ENCODE assay signal across 17 mouse cellular contexts in the genomic region with DNA sequence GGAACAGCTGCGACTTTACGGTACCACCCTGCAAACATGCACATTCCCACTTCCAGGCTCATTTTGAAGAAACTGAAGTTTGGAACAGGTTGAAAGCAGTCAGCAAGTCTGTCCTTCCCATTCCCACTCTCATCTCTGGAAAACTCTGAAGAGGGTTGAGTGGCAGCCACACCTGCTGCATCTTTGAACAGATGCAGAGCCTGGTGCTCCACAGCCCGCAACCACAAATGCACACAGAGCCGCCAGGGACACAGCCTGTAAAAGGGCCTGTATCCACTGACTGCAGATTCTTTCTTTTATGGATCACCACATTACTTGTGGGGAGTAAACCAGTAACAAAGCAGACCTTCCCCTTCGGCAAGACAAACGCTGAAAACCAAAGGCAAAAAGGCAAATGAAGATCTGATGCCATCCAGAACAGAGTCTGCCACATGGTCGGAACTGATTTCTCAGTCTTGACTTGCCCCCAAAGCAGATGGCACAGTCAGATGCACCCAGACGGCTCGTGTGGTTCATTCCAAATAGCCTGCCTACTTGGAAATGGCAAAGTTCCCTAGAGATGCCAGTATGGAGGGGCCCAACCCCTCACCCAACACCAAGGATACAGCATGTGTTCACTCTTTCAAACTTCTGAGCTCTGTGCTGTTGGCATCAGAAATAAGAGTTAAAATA.
DNase-seq lines count a peak whose midpoint lies in the region; ATAC-seq and TF ChIP-seq lines count a peak whose summit lies in the region.
"Had no signal": no experiment of that assay in that cellular context is flagged by ENCODE, and none has a peak within 500 bp of the region (broad histone marks: within the 10 kb centered on the region; RNA-seq: fewer than 3 reads in every experiment).

No protein-coding gene starts in this region.

- no peak for TF ChIP-seq EP300 in lung, postnatal 0 days (IDR thresholded peaks at IDR 0.05)

- no peak overlapping the region for H3K9ac ChIP-seq in hindbrain, postnatal 0 days (replicated peaks; ENCODE audit: low read length)
- no peak overlapping the region for H3K9ac ChIP-seq in hindbrain, embryonic 13.5 days
- no peak overlapping the region for H3K9ac ChIP-seq in lung, postnatal 0 days (replicated peaks; ENCODE audit: low read depth)
- H3K9ac ChIP-seq: kidney, embryonic 15.5 days; liver, embryonic 13.5 days; midbrain, embryonic 12.5 days; neural tube, embryonic 12.5 days; stomach, embryonic 15.5 days had no signal

- H3K27me3 ChIP-seq in hindbrain, postnatal 0 days (ENCODE audit: insufficient read depth, low read length), result no peaks in the 10 kb centered on the region
- no peaks in the 10 kb centered on the region for H3K27me3 ChIP-seq in hindbrain, embryonic 13.5 days
- H3K27me3 ChIP-seq in myocyte (ENCODE audit: control insufficient read depth, insufficient read depth, insufficient read length), result no peaks in the 10 kb centered on the region
- H3K27me3 ChIP-seq in lung, postnatal 0 days (replicated peaks; ENCODE audit: insufficient read depth, low read length), result no peaks in the 10 kb centered on the region
- H3K27me3 ChIP-seq: kidney, embryonic 15.5 days; liver, embryonic 13.5 days; midbrain, embryonic 12.5 days; neural tube, embryonic 12.5 days; stomach, embryonic 15.5 days had no signal

- no peak overlapping the region for H3K4me2 ChIP-seq in hindbrain, postnatal 0 days (ENCODE audit: low read depth, low read length)
- H3K4me2 ChIP-seq in hindbrain, embryonic 13.5 days, result no peak overlapping the region
- H3K4me2 ChIP-seq in myocyte (ENCODE audit: low read depth), result peak overlapping the region; percentile 54
- no peak overlapping the region for H3K4me2 ChIP-seq in lung, postnatal 0 days (replicated peaks; ENCODE audit: low read depth, low read length)
- H3K4me2 ChIP-seq: kidney, embryonic 15.5 days; liver, embryonic 13.5 days; midbrain, embryonic 12.5 days; neural tube, embryonic 12.5 days; stomach, embryonic 15.5 days had no signal

- no peaks in the 10 kb centered on the region for H3K36me3 ChIP-seq in hindbrain, postnatal 0 days (ENCODE audit: insufficient read depth, low read length)
- H3K36me3 ChIP-seq in hindbrain, embryonic 13.5 days, result no peaks in the 10 kb centered on the region
- H3K36me3 ChIP-seq in myocyte (ENCODE audit: control insufficient read depth, insufficient read depth), result no peaks in the 10 kb centered on the region
- H3K36me3 ChIP-seq in lung, postnatal 0 days (ENCODE audit: insufficient read depth, low read length), result no peaks in the 10 kb centered on the region
- H3K36me3 ChIP-seq: kidney, embryonic 15.5 days; liver, embryonic 13.5 days; midbrain, embryonic 12.5 days; neural tube, embryonic 12.5 days; stomach, embryonic 15.5 days had no signal

- no peak for TF ChIP-seq CTCF in hindbrain, postnatal 0 days (IDR thresholded peaks at IDR 0.05; ENCODE audit: low read depth)
- TF ChIP-seq CTCF in lung, postnatal 0 days (IDR thresholded peaks at IDR 0.05), result no peak

- peak; percentile 10 for DNase-seq in cerebellum, adult 9-10 months
- DNase-seq in hindbrain, postnatal 0 days (ENCODE audit: low spot score), result peak; percentile 34
- DNase-seq in layer of hippocampus, adult 11-12 months (ENCODE audit: low spot score), result peak; percentile 78
- no peak for DNase-seq in heart, adult 9 months (ENCODE audit: low spot score in 2 of 2)
- no peak for DNase-seq in lung, postnatal 0 days (ENCODE audit: low spot score)
- DNase-seq: adrenal gland, postnatal 10 days; heart, adult 18-20 months; heart, postnatal 14 days; liver, embryonic 13.5 days had no signal

- WGBS in hindbrain, postnatal 0 days, result 78% methylated on average over 9 of the region's 9 CpGs
- 93% methylated on average over 9 of the region's 9 CpGs for WGBS in hindbrain, embryonic 13.5 days
- WGBS in lung, postnatal 0 days, result 86% methylated on average over 9 of the region's 9 CpGs

- no peak for ATAC-seq in cerebellum, adult (ENCODE audit: insufficient number of reproducible peaks, low FRiP score, low TSS enrichment)
- no peak for ATAC-seq in hindbrain, postnatal 0 days
- no peak for ATAC-seq in hindbrain, embryonic 13.5 days (ENCODE audit: low FRiP score)
- ATAC-seq in lung, postnatal 0 days, result no peak
- ATAC-seq: inflammation-experienced regulatory T-cells, adult 6 months had no signal

- no peaks in the 10 kb centered on the region for H3K4me1 ChIP-seq in hindbrain, postnatal 0 days (ENCODE audit: insufficient read depth, low read length)
- no peaks in the 10 kb centered on the region for H3K4me1 ChIP-seq in hindbrain, embryonic 13.5 days (replicated peaks)
- no peaks in the 10 kb centered on the region for H3K4me1 ChIP-seq in lung, postnatal 0 days (ENCODE audit: insufficient read depth, low read depth, low read length)
- H3K4me1 ChIP-seq: liver, embryonic 13.5 days; stomach, embryonic 15.5 days had no signal

- H3K4me3 ChIP-seq in hindbrain, postnatal 0 days (ENCODE audit: low read length), result no peak overlapping the region
- no peak overlapping the region for H3K4me3 ChIP-seq in hindbrain, embryonic 13.5 days
- no peak overlapping the region for H3K4me3 ChIP-seq in myocyte
- no peak overlapping the region for H3K4me3 ChIP-seq in lung, postnatal 0 days (ENCODE audit: low read depth, low read length)
- H3K4me3 ChIP-seq: kidney, embryonic 15.5 days; liver, embryonic 13.5 days; midbrain, embryonic 12.5 days; neural tube, embryonic 12.5 days; stomach, embryonic 15.5 days had no signal

- TF ChIP-seq POLR2A in myocyte (IDR thresholded peaks at IDR 0.05; ENCODE audit: insufficient read length, low read depth), result no peak

- no peak overlapping the region for H3K27ac ChIP-seq in hindbrain, postnatal 0 days
- H3K27ac ChIP-seq in hindbrain, embryonic 13.5 days, result no peak overlapping the region
- H3K27ac ChIP-seq in lung, postnatal 0 days (ENCODE audit: low read length), result no peak overlapping the region
- H3K27ac ChIP-seq: kidney, embryonic 15.5 days; liver, embryonic 13.5 days; midbrain, embryonic 12.5 days; neural tube, embryonic 12.5 days; stomach, embryonic 15.5 days had no signal

- H3K79me2 ChIP-seq in myocyte (ENCODE audit: control insufficient read depth, insufficient read depth), result no peaks in the 10 kb centered on the region

- H3ac ChIP-seq in myocyte (ENCODE audit: control insufficient read depth, insufficient read length), result no peak overlapping the region

- H3K9me3 ChIP-seq in hindbrain, postnatal 0 days (ENCODE audit: low read length), result no peaks in the 10 kb centered on the region
- no peaks in the 10 kb centered on the region for H3K9me3 ChIP-seq in hindbrain, embryonic 13.5 days
- H3K9me3 ChIP-seq in lung, postnatal 0 days (ENCODE audit: low read length), result no peaks in the 10 kb centered on the region
- H3K9me3 ChIP-seq: kidney, embryonic 15.5 days; liver, embryonic 13.5 days; midbrain, embryonic 12.5 days; neural tube, embryonic 12.5 days; stomach, embryonic 15.5 days had no signal

TF ChIP-seq in myocyte, 11 proteins besides CTCF, POLR2A, EP300 and RAD21:
- TF ChIP-seq TCF12 (IDR thresholded peaks at IDR 0.05; ENCODE audit: insufficient read depth, poor library complexity, severe bottlenecking), result peak; percentile 60
- TF ChIP-seq MYOG (IDR thresholded peaks at IDR 0.05; ENCODE audit: control insufficient read depth in 1 of 3, insufficient read depth in 1 of 3, insufficient read length in 2 of 3, low read depth in 2 of 3), result peak in 2 of 3 experiments; percentile 34 to 84
- no peak for TF ChIP-seq SRF (IDR thresholded peaks at IDR 0.05; ENCODE audit: control insufficient read depth, insufficient read length, low read depth)
- TF ChIP-seq TCF3 (IDR thresholded peaks at IDR 0.05; ENCODE audit: insufficient read length, low read depth), result peak; percentile 86
- TF ChIP-seq E2F4 (IDR thresholded peaks at IDR 0.05; ENCODE audit: insufficient read depth), result no peak
- no peak for TF ChIP-seq REST (IDR thresholded peaks at IDR 0.05; ENCODE audit: insufficient read depth, insufficient read length)
- peak; percentile 33 to 98 (median 91) for TF ChIP-seq MYOD1 (IDR thresholded peaks at IDR 0.05; ENCODE audit: control insufficient read depth in 1 of 3, insufficient read length in 2 of 3, low read depth in 2 of 3)
- TF ChIP-seq CEBPB (IDR thresholded peaks at IDR 0.05; ENCODE audit: insufficient read depth, poor library complexity, severe bottlenecking), result no peak
- no peak for TF ChIP-seq POLR2AphosphoS2 (IDR thresholded peaks at IDR 0.05; ENCODE audit: insufficient read length, low read depth)

Comparison
In these comparisons a context has a peak if more than half of its experiments do, and no peak if none do; other contexts are left out.
1. DNase-seq: peak in cerebellum, adult 9-10 months (single experiment), hindbrain, postnatal 0 days (single experiment) and layer of hippocampus, adult 11-12 months (single experiment); none in heart, adult 9 months (0 of 2) and lung, postnatal 0 days (single experiment).